Mouse (Mus musculus) embryonic fibroblast, embryonic 13.5 days (primary cell): ENCODE measurements around the gene Tcf19. TPM values are rescaled to one million over a fixed set of nuclear protein-coding genes. Genes with fewer than 3 reads are reported as not detected.
"Not testable (repeated sequence)": the region's sequence is repeated elsewhere in the genome, so short reads cannot be mapped to it uniquely, and the experiment has no call there.

Experiments used
- H3K27ac ChIP-seq: 2 replicates; pipeline ENCODE4 v1.5.1; 2012; ENCODE audit warnings: low read length, control low read depth, inconsistent platforms; ENCODE audit not compliant: insufficient read depth
- H3K4me1 ChIP-seq: 2 replicates; pipeline ENCODE4 v1.6.1; 2011; ENCODE audit warnings: low read length; ENCODE audit not compliant: control insufficient read depth, insufficient read depth
- H3K4me3 ChIP-seq: 2 replicates; pipeline ENCODE4 v1.5.1; 2011; ENCODE audit warnings: mild to moderate bottlenecking, control low read depth, low read length; ENCODE audit not compliant: insufficient read depth
- CTCF ChIP-seq: IDR thresholded peaks from 2 replicates; pipeline ENCODE4 v1.5.1; 2011; ENCODE audit warnings: mild to moderate bottlenecking, control low read depth, low read length, moderate library complexity, borderline replicate concordance; ENCODE audit not compliant: insufficient read depth
- POLR2A ChIP-seq: IDR thresholded peaks from 2 replicates; pipeline ENCODE4 v1.6.1; 2011; ENCODE audit warnings: low read depth, mild to moderate bottlenecking, control low read depth, low read length, moderate library complexity
- polyA plus RNA-seq: library from polyadenylated mRNA; stranded (reverse); fragments of >200 nt; gene quantifications from 2 replicates; pipeline ENCODE4 v1.2.4, GENCODE M21; 2011; ENCODE audit warnings: low read depth; ENCODE audit not compliant: missing spikeins, insufficient read length

Tcf19 gene
- polyA plus RNA-seq, 1 experiment: 30.6 TPM

DNA sequence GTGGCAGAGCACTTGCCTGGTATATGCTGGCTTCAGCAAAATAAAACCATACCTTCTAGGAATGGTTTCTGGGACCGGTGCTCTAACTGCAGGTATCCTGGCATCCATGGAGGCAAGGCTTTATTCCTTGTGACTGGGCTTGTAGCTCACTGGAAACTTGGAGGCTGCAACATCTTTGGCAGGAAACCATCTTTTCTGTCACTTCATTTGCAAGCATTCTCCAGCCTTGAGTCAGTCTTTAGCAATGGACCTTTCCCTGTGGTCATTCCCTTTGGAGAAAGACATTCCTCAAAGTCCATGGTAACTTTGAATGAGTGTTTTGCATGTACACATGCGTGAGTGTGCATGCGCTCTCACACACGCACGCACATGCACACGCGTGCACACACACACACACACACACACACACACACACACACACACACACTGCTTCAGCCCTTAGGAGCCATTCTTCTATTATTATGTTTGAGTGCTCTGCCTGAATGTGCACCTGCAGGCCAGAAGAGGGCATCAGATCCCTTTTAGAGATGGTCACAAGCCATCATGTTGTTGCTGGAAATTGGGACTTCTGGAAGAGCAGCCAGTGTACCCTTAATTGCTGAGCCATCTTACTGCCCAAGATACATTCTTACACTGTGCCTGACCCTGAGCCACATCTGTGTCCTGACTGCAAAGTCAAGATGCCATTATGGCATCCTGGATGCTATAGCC, 3.6 kb downstream of the Tcf19 start:
- TF ChIP-seq CTCF (peak; percentile 17; the same call in 1 of the 2 replicates), POLR2A (no peak)

DNA sequence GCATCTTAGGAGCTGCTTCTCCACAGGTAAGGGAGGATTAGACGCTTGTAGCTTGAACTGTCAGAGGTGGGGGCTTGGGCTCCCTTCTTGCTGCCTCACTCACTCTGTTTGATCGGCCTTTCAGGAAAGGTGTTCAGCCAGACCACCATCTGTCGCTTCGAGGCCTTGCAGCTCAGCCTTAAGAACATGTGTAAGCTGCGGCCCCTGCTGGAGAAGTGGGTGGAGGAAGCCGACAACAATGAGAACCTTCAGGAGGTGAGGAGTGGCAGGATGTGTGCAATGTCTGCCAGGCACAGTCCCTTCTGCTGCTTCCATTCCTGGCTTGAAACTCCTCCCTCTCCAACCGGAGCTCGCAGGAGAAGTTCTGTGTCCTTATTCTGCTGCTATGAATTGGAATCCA, 7.3 kb downstream of the Tcf19 start:
- no peak overlapping the region for H3K4me3 ChIP-seq
- H3K27ac ChIP-seq: no peak overlapping the region
- peaks cover 3% of the 10 kb centered on the region; the same call in 1 of the 2 replicates for H3K4me1 ChIP-seq
- no peak for TF ChIP-seq POLR2A
- peak; percentile 54; the same call in 1 of the 2 replicates for TF ChIP-seq CTCF

More for the DNA sequence above, 3.6 kb downstream of the Tcf19 start:
- peaks cover 17% of the 10 kb centered on the region for H3K4me1 ChIP-seq
- no peak overlapping the region for H3K27ac ChIP-seq
- H3K4me3 ChIP-seq: no peak overlapping the region

DNA sequence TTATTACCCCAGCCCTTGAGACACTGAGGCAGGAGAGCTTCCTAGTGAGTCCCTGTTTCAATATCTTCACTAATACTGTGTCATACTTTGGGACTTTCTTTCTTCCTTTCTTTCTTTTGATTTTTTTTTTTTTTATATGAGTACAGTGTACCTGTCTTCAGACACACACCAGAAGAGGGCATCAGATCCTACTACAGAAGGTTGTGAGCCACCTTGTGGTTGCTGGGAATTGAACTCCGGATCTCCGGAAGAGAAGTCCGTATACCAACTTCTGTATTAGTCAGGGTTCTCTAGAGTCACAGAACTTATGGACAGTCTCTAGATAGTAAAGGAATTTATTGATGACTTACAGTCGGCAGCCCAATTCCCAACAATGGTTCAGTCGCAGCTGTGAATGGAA, 8.3 kb downstream of the Tcf19 start:
- H3K4me3 ChIP-seq, H3K4me1 ChIP-seq, H3K27ac ChIP-seq: not testable (repeated sequence)

DNA sequence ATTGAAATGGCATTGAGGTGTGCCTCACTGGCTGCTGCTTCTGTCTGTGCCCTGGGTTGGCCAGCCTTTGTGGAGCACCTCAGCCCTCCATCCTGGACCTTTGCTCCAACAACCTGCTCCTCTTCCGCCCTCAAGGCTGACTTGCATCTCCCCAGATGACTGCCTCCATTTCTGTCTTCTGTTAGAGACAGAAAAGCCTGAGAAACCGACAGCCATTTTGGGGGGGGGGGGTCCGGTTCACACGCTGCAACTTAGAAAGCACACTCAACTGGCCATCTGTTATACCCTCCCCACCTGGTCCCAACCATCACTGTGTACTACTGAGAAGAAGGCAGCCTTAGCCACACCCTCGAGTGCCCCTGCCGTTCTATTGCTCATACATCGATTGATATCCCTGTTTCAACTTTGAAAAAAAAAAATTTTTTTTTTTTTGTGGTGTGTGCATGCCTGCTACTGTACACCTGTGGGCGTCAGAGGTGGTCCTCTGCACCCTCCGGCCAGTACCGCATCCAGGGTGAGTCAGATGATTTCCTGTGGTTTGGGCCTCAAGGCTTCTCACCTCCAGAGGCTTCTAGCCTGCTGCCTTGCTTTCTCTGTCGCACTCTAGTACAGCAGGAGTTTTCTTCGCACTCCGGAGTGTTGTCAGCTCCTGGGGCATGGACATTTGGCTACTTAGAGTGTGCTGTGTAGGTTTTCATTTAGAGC, 8.9 kb downstream of the Tcf19 start:
- TF ChIP-seq CTCF (no peak), POLR2A (no peak)
- no peak overlapping the region for H3K27ac ChIP-seq
- no peaks in the 10 kb centered on the region for H3K4me1 ChIP-seq
- no peak overlapping the region for H3K4me3 ChIP-seq

DNA sequence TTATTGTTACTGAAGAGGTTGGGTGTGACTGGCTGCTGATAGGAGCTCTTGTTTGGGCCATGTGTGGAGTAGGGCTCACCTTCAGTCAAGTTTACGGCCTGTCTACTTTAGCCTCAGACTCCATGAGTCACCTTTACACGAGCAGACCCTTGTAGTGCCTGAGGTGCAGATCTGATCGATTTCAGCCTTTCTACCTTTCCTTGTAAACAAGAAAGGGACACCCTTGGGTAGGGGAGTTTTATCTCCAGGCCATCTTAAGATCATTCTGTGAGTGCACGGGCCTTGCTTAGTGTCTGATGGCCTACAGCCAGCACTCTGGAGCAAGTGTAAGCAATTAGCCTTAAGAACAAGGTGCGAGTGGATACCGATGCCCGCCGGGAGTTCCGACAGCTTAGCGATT, 9.7 kb downstream of the Tcf19 start:
- TF ChIP-seq POLR2A (no peak), CTCF (no peak)
- Histone ChIP-seq H3K4me1 (no peaks in the 10 kb centered on the region), H3K4me3 (no peak overlapping the region), H3K27ac (no peak overlapping the region)

DNA sequence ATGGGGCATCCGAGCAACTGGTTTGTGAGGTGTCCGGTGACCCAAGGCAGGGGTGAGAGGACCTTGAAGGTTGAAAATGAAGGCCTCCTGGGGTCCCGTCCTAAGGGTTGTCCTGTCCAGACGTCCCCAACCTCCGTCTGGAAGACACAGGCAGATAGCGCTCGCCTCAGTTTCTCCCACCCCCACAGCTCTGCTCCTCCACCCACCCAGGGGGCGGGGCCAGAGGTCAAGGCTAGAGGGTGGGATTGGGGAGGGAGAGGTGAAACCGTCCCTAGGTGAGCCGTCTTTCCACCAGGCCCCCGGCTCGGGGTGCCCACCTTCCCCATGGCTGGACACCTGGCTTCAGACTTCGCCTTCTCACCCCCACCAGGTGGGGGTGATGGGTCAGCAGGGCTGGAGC, 10.8 kb downstream of the Tcf19 start, which contains the start of gene Pou5f1:
Gene Pou5f1, plus strand, starts transcription at position 243 of the 400 bp plus-strand sequence.
- TF ChIP-seq POLR2A (no peak), CTCF (no peak)
- Histone ChIP-seq H3K27ac (no peak within 1 kb of the TSS), H3K4me1 (no peaks in the 10 kb centered on the region)

DNA sequence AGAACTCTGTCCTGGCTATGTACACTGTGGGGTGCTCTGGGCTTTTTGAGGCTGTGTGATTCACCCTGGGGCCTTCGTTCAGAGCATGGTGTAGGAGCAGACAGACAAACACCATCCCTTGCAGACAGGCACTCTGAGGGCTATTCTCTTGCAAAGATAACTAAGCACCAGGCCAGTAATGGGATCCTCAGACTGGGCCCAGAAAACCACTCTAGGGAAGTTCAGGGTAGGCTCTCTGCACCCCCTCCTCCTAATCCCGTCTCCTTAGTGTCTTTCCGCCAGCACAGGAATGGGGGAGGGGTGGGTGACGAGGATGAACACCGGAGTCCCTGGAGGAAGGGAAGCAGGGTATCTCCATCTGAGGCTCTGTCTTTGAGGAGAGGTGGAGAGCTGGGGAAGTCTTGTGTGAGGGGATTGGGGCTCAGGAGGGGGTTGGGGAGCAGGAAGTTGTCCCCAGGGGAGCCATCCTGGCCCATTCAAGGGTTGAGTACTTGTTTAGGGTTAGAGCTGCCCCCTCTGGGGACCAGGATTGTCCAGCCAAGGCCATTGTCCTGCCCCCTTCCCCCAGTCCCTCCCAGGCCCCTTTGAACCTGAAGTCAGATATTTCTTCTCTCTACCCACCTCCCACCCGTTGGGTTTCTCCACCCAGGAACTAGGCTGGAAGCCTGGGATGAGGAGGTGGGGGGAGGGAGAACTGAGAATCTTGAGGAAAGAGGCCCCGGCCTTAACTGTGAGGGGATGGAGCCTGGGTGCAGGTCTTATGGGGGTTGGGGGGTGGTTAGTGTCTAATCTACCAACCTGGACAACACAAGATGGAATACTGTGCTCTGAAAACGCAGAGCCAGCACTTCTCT, 11.8 kb downstream of the Tcf19 start:
- Histone ChIP-seq H3K4me3 (no peak overlapping the region), H3K27ac (no peak overlapping the region), H3K4me1 (no peaks in the 10 kb centered on the region)
- TF ChIP-seq CTCF (no peak), POLR2A (no peak)

More for the DNA sequence above, 10.8 kb downstream of the Tcf19 start, which contains the start of gene Pou5f1:
- no peak within 1 kb of the TSS for H3K4me3 ChIP-seq

DNA sequence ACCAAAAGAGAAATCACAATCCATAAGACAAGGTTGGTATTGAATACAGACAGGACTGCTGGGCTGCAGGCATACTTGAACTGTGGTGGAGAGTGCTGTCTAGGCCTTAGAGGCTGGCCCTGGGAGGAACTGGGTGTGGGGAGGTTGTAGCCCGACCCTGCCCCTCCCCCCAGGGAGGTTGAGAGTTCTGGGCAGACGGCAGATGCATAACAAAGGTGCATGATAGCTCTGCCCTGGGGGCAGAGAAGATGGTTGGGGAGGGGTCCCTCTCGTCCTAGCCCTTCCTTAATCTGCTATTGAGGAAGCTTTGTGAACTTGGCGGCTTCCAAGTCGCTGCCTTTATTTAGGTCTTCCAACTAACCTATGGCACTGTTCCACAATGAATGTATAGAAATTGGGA, 12.8 kb downstream of the Tcf19 start:
- no peak overlapping the region for H3K27ac ChIP-seq
- TF ChIP-seq POLR2A: no peak
- TF ChIP-seq CTCF: no peak
- no peak overlapping the region for H3K4me3 ChIP-seq
- H3K4me1 ChIP-seq: no peaks in the 10 kb centered on the region

DNA sequence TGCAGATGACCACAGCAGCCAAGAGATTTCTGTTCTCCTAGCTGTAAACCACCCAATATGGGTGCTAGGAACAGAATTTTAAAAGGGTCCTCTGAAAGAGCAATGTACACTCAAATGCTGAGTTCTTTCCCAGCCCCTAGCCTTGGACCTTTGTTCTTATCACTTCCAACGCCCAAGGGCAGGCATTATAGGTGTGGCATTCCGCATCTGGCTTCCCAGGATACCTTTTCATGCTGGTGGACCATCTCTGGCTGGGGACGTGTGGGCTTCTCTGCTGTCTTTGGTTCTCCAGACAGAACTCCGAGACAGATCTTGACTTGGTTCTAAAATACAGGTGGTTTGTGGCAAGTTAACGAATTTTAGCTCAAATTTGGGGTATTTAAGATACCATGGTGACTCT, 13.9 kb downstream of the Tcf19 start:
- Histone ChIP-seq H3K4me3 (no peak overlapping the region), H3K27ac (no peak overlapping the region), H3K4me1 (no peaks in the 10 kb centered on the region)
- no peak for TF ChIP-seq POLR2A
- TF ChIP-seq CTCF: no peak
